Mouse (Mus musculus) heart, postnatal 0 days (tissue): ENCODE measurements around the gene Fam102a. TPM values are rescaled to one million over a fixed set of nuclear protein-coding genes. Genes with fewer than 3 reads are reported as not detected.

Experiments
- ATAC-seq: fragments of 200-750 bp; cut with Nextera tagmentation; 2 replicates; pipeline ENCODE4 v1.8.0; 2017; ENCODE audit warnings: low read depth, moderate number of reproducible peaks, moderate library complexity; ENCODE audit not compliant: insufficient read depth
- DNase-seq: peaks from one replicate; pipeline ENCODE4 v3.0.0-alpha.2; 2016; ENCODE audit warnings: low spot score
- H3K27ac ChIP-seq: fragments of 300-500 bp; sonication (generic); 2 replicates; pipeline ENCODE4 v1.5.1; 2014; ENCODE audit warnings: low read depth, mild to moderate bottlenecking
- H3K27me3 ChIP-seq: fragments of 300-500 bp; sonication (generic); 2 replicates; pipeline ENCODE4 v1.6.1; 2014; ENCODE audit warnings: low read length, mixed read lengths; ENCODE audit not compliant: control insufficient read depth, insufficient read depth
- H3K36me3 ChIP-seq: fragments of 300-500 bp; sonication (generic); replicated peaks from 2 replicates; pipeline ENCODE4 v1.6.1; 2014; ENCODE audit warnings: low read length, mixed read lengths; ENCODE audit not compliant: control insufficient read depth, insufficient read depth
- H3K4me1 ChIP-seq: fragments of 300-500 bp; sonication (generic); 2 replicates; pipeline ENCODE4 v1.6.1; 2014; ENCODE audit warnings: antibody characterized with exemption; ENCODE audit not compliant: control insufficient read depth, insufficient read depth
- H3K4me2 ChIP-seq: fragments of 300-500 bp; sonication (generic); 2 replicates; pipeline ENCODE4 v1.6.1; 2014; ENCODE audit warnings: low read depth, mild to moderate bottlenecking, low read length, moderate library complexity
- H3K4me3 ChIP-seq: fragments of 300-500 bp; sonication (generic); 2 replicates; pipeline ENCODE4 v1.5.1; 2014; ENCODE audit warnings: low read depth, low read length
- H3K9ac ChIP-seq: fragments of 300-500 bp; sonication (generic); replicated peaks from 2 replicates; pipeline ENCODE4 v1.6.1; 2014; ENCODE audit warnings: low read depth, low read length, mixed read lengths
- H3K9me3 ChIP-seq: fragments of 300-500 bp; sonication (generic); replicated peaks from 2 replicates; pipeline ENCODE4 v1.6.1; 2016; ENCODE audit warnings: low read length; ENCODE audit not compliant: control insufficient read depth
- CTCF ChIP-seq: IDR thresholded peaks from 2 replicates; pipeline ENCODE4 v1.5.1; 2016; ENCODE audit warnings: antibody characterized with exemption, control low read depth, low read depth
- EP300 ChIP-seq: IDR thresholded peaks from 2 replicates; pipeline ENCODE4 v1.6.1; 2016; ENCODE audit warnings: antibody characterized with exemption, low read depth
- WGBS: fragments of 180-500 bp; shearing (Covaris S2); extraction: QIAGEN DNeasy Blood & Tissue Kit; methylation state at CpG from one replicate; pipeline ENCODE4 v1.1.7; 2014; 5-methylcytosine and 5-hydroxymethylcytosine counted together
- polyA plus RNA-seq: library from polyadenylated mRNA; unstranded; fragments of >200 nt; fragmentation: Nextera tagmentation; extraction: Ambion mirVana; gene quantifications from 2 replicates; pipeline ENCODE4 v1.2.1, GENCODE M21; 2015
- total RNA-seq: library from RNA; depleted of rRNA; stranded (reverse); fragments of >200 nt; gene quantifications from 2 replicates; pipeline ENCODE4 v1.2.3, GENCODE M21; 2014; ENCODE audit warnings: low replicate concordance

The Fam102a gene
- total and polyA plus RNA-seq, 2 experiments from 2014 or later, result 2.8 to 12.3 TPM

DNA sequence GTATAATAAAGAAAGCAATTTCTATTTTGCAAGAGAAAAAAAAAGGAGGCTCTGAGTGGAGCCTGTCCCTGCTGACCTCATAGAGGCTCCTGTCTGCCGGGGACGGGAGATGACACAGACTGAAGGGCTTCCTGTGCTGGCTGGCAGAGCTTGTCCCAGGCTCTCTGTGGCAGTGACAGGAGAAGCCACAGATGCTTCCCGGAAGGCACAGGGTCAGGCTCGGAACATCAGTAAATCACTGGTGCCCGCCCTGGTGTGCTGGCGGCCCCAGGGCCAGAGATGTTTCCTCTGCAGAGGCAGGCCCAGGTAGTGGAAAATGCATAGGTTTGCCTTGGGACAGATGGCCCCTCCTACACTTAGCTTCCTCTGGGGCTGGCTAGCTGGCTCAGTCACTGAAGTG, 20.8 kb upstream of the Fam102a start:
- Histone ChIP-seq H3K36me3 (no peaks in the 10 kb centered on the region), H3K4me3 (no peak overlapping the region), H3K27me3 (no peaks in the 10 kb centered on the region), H3K9ac (no peak overlapping the region), H3K4me2 (no peak overlapping the region), H3K4me1 (peaks cover 7% of the 10 kb centered on the region; the same call in 1 of the 2 replicates), H3K27ac (peak overlapping the region; percentile 25; the same call in 1 of the 2 replicates), H3K9me3 (no peaks in the 10 kb centered on the region)
- 26% methylated on average over 6 of the region's 6 CpGs for WGBS
- no peak for DNase-seq
- peak; percentile 56; the same call in 1 of the 2 replicates for ATAC-seq
- no peak for TF ChIP-seq EP300
- no peak for TF ChIP-seq CTCF

DNA sequence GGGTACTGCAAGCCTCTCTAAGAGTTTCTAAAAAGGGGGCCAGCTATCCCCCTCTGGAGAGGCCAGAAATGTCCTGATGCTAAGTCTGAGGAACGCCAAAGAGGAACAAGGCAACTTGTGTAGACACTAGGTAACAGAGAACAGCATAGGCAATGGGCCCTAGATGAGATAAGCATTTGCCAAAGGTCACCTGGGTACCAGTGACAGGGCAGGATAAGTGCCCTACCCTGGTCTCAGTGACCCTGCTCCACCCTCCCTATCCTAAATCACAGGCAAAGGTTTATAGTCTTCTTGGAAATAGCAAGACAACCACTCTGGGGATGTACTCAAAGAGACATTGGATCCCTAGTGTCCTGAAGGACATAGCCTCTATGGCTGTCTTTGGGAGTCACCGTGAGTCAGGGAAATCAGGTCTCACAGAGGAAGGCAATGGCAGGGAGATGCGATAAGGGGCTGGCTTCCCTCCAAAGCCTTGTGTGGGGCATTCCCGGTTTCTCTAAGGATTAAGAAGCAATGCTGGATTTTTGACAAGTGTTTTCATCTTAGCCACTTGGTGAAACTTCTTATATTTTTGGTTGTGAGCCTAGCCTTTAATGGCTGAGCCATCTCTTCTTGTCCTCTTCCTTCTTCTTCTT, 17.8 kb upstream of the Fam102a start:
- DNase-seq (no peak), ATAC-seq (no peak)
- WGBS, result 43% methylated on average over 4 of the region's 4 CpGs
- H3K9ac ChIP-seq, result no peak overlapping the region
- no peak for TF ChIP-seq CTCF
- no peak for TF ChIP-seq EP300
- H3K4me2 ChIP-seq, result no peak overlapping the region
- no peaks in the 10 kb centered on the region for H3K27me3 ChIP-seq
- peaks cover 5% of the 10 kb centered on the region; the same call in 1 of the 2 replicates for H3K4me1 ChIP-seq
- no peak overlapping the region for H3K27ac ChIP-seq
- H3K9me3 ChIP-seq, result no peaks in the 10 kb centered on the region
- no peak overlapping the region for H3K4me3 ChIP-seq
- no peaks in the 10 kb centered on the region for H3K36me3 ChIP-seq

- peaks cover 5% of the 10 kb centered on the region; the same call in 1 of the 2 replicates for H3K4me1 ChIP-seq
- ATAC-seq (no peak), DNase-seq (no peak)
- H3K27ac ChIP-seq, result no peak overlapping the region
- no peak overlapping the region for H3K4me3 ChIP-seq
- H3K36me3 ChIP-seq, result no peaks in the 10 kb centered on the region
- no peaks in the 10 kb centered on the region for H3K9me3 ChIP-seq
- 70% methylated on average over 8 of the region's 8 CpGs for WGBS
- no peak for TF ChIP-seq EP300
- TF ChIP-seq CTCF, result no peak
- no peak overlapping the region for H3K4me2 ChIP-seq
- H3K27me3 ChIP-seq, result no peaks in the 10 kb centered on the region
- no peak overlapping the region for H3K9ac ChIP-seq
Observed at GRCm38 (mm10) chr2:32520034-32520990, 14.8 kb upstream of the Fam102a start.

DNA sequence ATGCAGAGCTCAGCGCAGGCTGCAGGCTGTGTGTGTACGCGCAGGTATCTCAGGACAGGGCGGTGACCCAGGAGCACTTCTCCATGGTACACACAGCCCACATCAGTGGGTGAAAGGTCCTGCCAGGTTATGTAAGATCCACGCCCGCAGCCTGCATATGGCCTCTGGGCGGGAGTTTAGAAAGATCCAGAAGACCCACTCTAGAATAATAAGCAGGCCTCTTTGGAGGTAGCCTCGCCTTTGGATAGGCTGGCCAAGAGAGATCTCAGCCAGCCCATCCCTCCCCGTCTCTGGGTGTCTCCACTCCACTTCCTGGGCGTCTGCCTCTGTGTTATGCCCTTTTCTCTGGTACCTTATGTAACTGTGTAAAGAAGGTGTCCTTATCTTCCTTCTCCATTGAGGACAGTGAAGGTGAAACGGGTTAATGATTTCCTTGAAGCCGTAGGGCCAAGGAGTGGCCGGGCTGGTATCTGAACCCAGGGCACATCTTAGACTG, 10.5 kb upstream of the Fam102a start:
- H3K27me3 ChIP-seq, result no peaks in the 10 kb centered on the region
- no peak for TF ChIP-seq CTCF
- no peak for TF ChIP-seq EP300
- no peak overlapping the region for H3K4me3 ChIP-seq
- no peak for DNase-seq
- no peak overlapping the region for H3K4me2 ChIP-seq
- H3K9me3 ChIP-seq, result no peaks in the 10 kb centered on the region
- ATAC-seq, result no peak
- H3K4me1 ChIP-seq, result no peaks in the 10 kb centered on the region
- 89% methylated on average over 13 of the region's 13 CpGs for WGBS
- no peaks in the 10 kb centered on the region for H3K36me3 ChIP-seq
- no peak overlapping the region for H3K27ac ChIP-seq
- H3K9ac ChIP-seq, result no peak overlapping the region

DNA sequence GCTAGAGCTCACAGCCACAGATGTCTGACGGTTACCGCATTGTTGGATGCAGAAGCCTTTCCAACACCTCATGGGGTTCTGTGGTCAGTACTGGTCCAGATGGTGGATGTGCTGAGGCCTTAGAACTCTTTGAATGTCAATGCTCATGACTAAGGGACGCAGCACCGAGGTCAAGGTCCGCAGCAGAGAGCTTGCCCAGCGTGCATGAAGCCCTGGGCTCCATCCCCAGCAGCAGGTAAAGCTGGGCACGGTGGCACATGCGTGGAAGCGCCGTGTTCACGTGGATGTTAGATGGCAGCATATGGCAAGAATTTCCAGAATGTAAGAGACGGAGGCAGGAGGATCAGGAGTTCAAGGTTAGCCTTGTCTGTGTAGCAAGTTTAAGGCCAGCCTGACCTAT, 9.3 kb upstream of the Fam102a start:
- DNase-seq (no peak), ATAC-seq (no peak)
- Histone ChIP-seq H3K9ac (no peak overlapping the region), H3K4me2 (no peak overlapping the region), H3K9me3 (no peaks in the 10 kb centered on the region), H3K27ac (no peak overlapping the region), H3K36me3 (no peaks in the 10 kb centered on the region), H3K4me3 (no peak overlapping the region), H3K4me1 (no peaks in the 10 kb centered on the region), H3K27me3 (no peaks in the 10 kb centered on the region)
- TF ChIP-seq CTCF (no peak), EP300 (no peak)
- WGBS, result 86% methylated on average over 12 of the region's 12 CpGs
